Mouse (Mus musculus) layer of hippocampus, adult 2 months (tissue): ENCODE measurements around the gene Yipf2. TPM values are rescaled to one million over a fixed set of nuclear protein-coding genes. Genes with fewer than 3 reads are reported as not detected.
"Not testable (repeated sequence)": the region's sequence is repeated elsewhere in the genome, so short reads cannot be mapped to it uniquely, and the experiment has no call there.

Experiments
- DNase-seq, 2 experiments: peaks; one replicate each; pipeline ENCODE4 v3.0.0; 2022; ENCODE audit warnings: low spot score in 2 of 2
- H3K27ac ChIP-seq: fragments of 200-600 bp; 2 replicates; pipeline ENCODE4 v1.8.1; 2022
- H3K4me3 ChIP-seq: fragments of 200-600 bp; 2 replicates; pipeline ENCODE4 v1.8.1; 2022; ENCODE audit warnings: mild to moderate bottlenecking
- CTCF ChIP-seq: fragments of 200-600 bp; conservative IDR thresholded peaks from 2 replicates; pipeline ENCODE4 v1.8.1; 2022; ENCODE audit warnings: antibody characterized with exemption, mild to moderate bottlenecking, moderate library complexity
- total RNA-seq, 2 experiments: library from RNA; stranded (reverse); gene quantifications; 2 replicates each; pipeline ENCODE4 v1.2.3; 2021

Gene Yipf2
- total RNA-seq, 2 experiments from 2014 or later = 18.6 to 19.8 TPM

GRCm38 (mm10) chr9:21615617-21616231 is 23.1 kb upstream of the Yipf2 start, which contains the start of gene Smarca4:
Gene Smarca4 (plus strand): TSS chr9:21616169.
- H3K27ac ChIP-seq = peak within 1 kb of the TSS; percentile 99
- no peak for TF ChIP-seq CTCF
- peak within 1 kb of the TSS; percentile 97 for H3K4me3 ChIP-seq
- peak; percentile 99 to 100 for DNase-seq

GRCm38 (mm10) chr9:21614864-21615616 is 22.4 kb upstream of the Yipf2 start:
- Histone ChIP-seq H3K4me3 (peak overlapping the region; percentile 60), H3K27ac (peak overlapping the region; percentile 99)
- DNase-seq = no peak
- no peak for TF ChIP-seq CTCF

- TF ChIP-seq CTCF = no peak
- H3K4me3 ChIP-seq = no peak overlapping the region
- no peak for DNase-seq
- H3K27ac ChIP-seq = no peak overlapping the region
Observed at GRCm38 (mm10) chr9:21609861-21610260, 17.2 kb upstream of the Yipf2 start.

- no peak overlapping the region for H3K27ac ChIP-seq
- no peak for TF ChIP-seq CTCF
- no peak overlapping the region for H3K4me3 ChIP-seq
- no peak for DNase-seq
Observed at GRCm38 (mm10) chr9:21606648-21607047, 14.0 kb upstream of the Yipf2 start.

GRCm38 (mm10) chr9:21605865-21606264 is 13.2 kb upstream of the Yipf2 start:
- Histone ChIP-seq H3K4me3 (no peak overlapping the region), H3K27ac (no peak overlapping the region)
- no peak for DNase-seq
- TF ChIP-seq CTCF = no peak

- no peak overlapping the region for H3K4me3 ChIP-seq
- TF ChIP-seq CTCF = peak; percentile 54
Observed at GRCm38 (mm10) chr9:21604119-21604518, 11.5 kb upstream of the Yipf2 start.

GRCm38 (mm10) chr9:21601722-21602399 is 9.2 kb upstream of the Yipf2 start:
- Histone ChIP-seq H3K27ac (no peak overlapping the region), H3K4me3 (no peak overlapping the region)
- DNase-seq = peak; percentile 59 to 74
- peak; percentile 90 for TF ChIP-seq CTCF

More at GRCm38 (mm10) chr9:21604119-21604518, 11.5 kb upstream of the Yipf2 start:
- H3K27ac ChIP-seq = no peak overlapping the region
- no peak for DNase-seq

- DNase-seq = no peak
- Histone ChIP-seq H3K27ac (no peak overlapping the region), H3K4me3 (no peak overlapping the region)
- TF ChIP-seq CTCF = no peak
Observed at GRCm38 (mm10) chr9:21601073-21601472, 8.4 kb upstream of the Yipf2 start.

- H3K27ac ChIP-seq = no peak overlapping the region
- TF ChIP-seq CTCF = no peak
- H3K4me3 ChIP-seq = no peak overlapping the region
- no peak for DNase-seq
Observed at GRCm38 (mm10) chr9:21600186-21600585, 7.6 kb upstream of the Yipf2 start.

GRCm38 (mm10) chr9:21598198-21598597 is 5.6 kb upstream of the Yipf2 start:
- no peak for DNase-seq
- no peak overlapping the region for H3K4me3 ChIP-seq
- H3K27ac ChIP-seq = no peak overlapping the region
- peak; percentile 60 for TF ChIP-seq CTCF

GRCm38 (mm10) chr9:21594838-21595237 is 2.2 kb upstream of the Yipf2 start:
- H3K27ac ChIP-seq = peak overlapping the region; percentile 90; the same call in 1 of the 2 replicates
- TF ChIP-seq CTCF = no peak
- peak overlapping the region; percentile 91 for H3K4me3 ChIP-seq
- DNase-seq = no peak

GRCm38 (mm10) chr9:21594350-21594749 is 1.7 kb upstream of the Yipf2 start:
- Histone ChIP-seq H3K27ac (peak overlapping the region; percentile 90; the same call in 1 of the 2 replicates), H3K4me3 (peak overlapping the region; percentile 91)
- DNase-seq = not testable (repeated sequence)

GRCm38 (mm10) chr9:21593122-21593721 is 594 bp upstream of the Yipf2 start:
- Histone ChIP-seq H3K27ac (peak overlapping the region; percentile 90), H3K4me3 (peak overlapping the region; percentile 91)
- no peak for TF ChIP-seq CTCF
- peak; percentile 49 to 67 for DNase-seq
